Mouse (Mus musculus) liver, adult 2 months (tissue): ENCODE data around the gene Vps41. TPM values are rescaled to one million over a fixed set of nuclear protein-coding genes. Genes with fewer than 3 reads are reported as not detected.

Source experiments
- DNase-seq: peaks from one replicate; pipeline ENCODE4 v3.0.0-alpha.2; 2011; ENCODE audit warnings: low read depth, low spot score; ENCODE audit errors: extremely low read depth
- H3K27ac ChIP-seq: fragments of 200-500 bp; replicated peaks from 2 replicates; pipeline ENCODE4 v1.5.1; 2012; ENCODE audit warnings: low read depth, mild to moderate bottlenecking, control low read depth, inconsistent platforms, low read length; ENCODE audit not compliant: insufficient read depth
- H3K27me3 ChIP-seq: fragments of 200-500 bp; 2 replicates; pipeline ENCODE4 v1.6.1; 2012; ENCODE audit warnings: mild to moderate bottlenecking, moderate library complexity, low read length, inconsistent platforms; ENCODE audit not compliant: control insufficient read depth, insufficient read depth
- H3K36me3 ChIP-seq: fragments of 200-500 bp; 2 replicates; pipeline ENCODE4 v1.6.1; 2012; ENCODE audit warnings: low read length, inconsistent platforms; ENCODE audit not compliant: control insufficient read depth, insufficient read depth
- H3K4me1 ChIP-seq: fragments of 200-500 bp; 2 replicates; pipeline ENCODE4 v1.6.1; 2011; ENCODE audit warnings: low read length; ENCODE audit not compliant: control insufficient read depth, insufficient read depth
- H3K4me3 ChIP-seq: fragments of 200-500 bp; 2 replicates; pipeline ENCODE4 v1.5.1; 2011; ENCODE audit warnings: low read depth, mild to moderate bottlenecking, control low read depth, low read length, moderate library complexity; ENCODE audit not compliant: insufficient read depth
- H3K79me2 ChIP-seq: fragments of 200-500 bp; 2 replicates; pipeline ENCODE4 v1.6.1; 2012; ENCODE audit warnings: inconsistent platforms, mild to moderate bottlenecking, low read length, moderate library complexity; ENCODE audit not compliant: control insufficient read depth, insufficient read depth
- H3K9ac ChIP-seq: fragments of 200-500 bp; 2 replicates; pipeline ENCODE4 v1.6.1; 2012; ENCODE audit warnings: low read depth, mild to moderate bottlenecking, control low read depth, inconsistent platforms, low read length
- CTCF ChIP-seq: fragments of 200-500 bp; IDR thresholded peaks from 2 replicates; pipeline ENCODE4 v1.5.1; 2011; ENCODE audit warnings: low read depth, low read length, control low read depth
- POLR2A ChIP-seq: fragments of 200-500 bp; IDR thresholded peaks from 2 replicates; pipeline ENCODE4 v1.6.1; 2011; ENCODE audit warnings: low read length, control low read depth; ENCODE audit not compliant: insufficient read depth; ENCODE audit errors: extremely low read depth
- WGBS: fragments of 180-500 bp; shearing (Covaris S2); methylation state at CpG from one replicate; pipeline ENCODE4 v1.1.7; 2018; 5-methylcytosine and 5-hydroxymethylcytosine counted together
- polyA plus RNA-seq: library from polyadenylated mRNA; depleted of rRNA; stranded (reverse); fragments of >200 nt; gene quantifications from 2 replicates; pipeline ENCODE4 v1.2.3, GENCODE M21; 2012
- total RNA-seq: library from RNA; depleted of rRNA; stranded (reverse); fragments of >200 nt; gene quantifications from 2 replicates; pipeline ENCODE4 v1.2.3, GENCODE M21; 2014

Vps41 gene
- total and polyA plus RNA-seq, 2 experiments = 10.0 to 41.7 TPM

DNA sequence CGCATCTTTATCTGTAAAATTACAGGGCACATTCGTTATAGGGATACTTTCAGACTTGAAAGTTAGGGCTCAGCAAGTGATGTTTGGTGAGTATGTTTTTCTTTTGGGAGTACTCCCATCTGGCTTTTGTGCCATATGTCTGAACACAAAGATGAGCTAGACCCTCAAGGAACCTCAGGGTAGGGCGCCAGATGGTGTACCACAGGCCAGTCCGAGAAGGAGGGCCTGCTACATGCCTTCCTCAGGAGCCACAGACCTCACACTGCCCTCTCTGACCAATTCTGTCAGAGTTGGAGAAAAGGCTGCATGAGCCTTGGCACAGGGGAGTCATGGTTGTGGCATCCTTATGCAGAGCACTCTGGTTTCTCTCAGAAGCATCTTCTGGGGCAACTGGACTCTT lies 125.5 kb downstream of the Vps41 start:
- TF ChIP-seq POLR2A (no peak), CTCF (no peak)

DNA sequence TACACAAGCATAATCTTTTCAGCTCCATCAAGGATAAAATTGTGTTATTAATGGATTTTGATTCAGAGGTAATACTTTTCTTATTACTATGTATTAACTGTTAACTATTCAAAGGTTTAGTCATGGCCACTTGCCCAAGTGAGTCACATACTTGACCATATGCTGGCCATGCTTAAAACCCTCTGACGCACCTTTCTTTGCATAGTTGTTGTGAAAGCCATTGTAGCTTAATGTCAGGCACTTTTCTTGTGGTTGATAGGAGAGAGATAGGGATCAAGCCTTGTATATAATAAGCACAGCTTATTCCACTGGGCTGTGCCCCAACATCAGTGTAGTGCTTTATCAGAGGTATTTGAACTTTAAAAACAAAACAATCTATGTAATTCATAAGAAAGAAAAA lies 126.5 kb downstream of the Vps41 start:
- TF ChIP-seq POLR2A (no peak), CTCF (no peak)
- Histone ChIP-seq H3K4me3 (no peak overlapping the region), H3K36me3 (peaks cover 44% of the 10 kb centered on the region), H3K79me2 (no peaks in the 10 kb centered on the region), H3K27ac (no peak overlapping the region), H3K9ac (no peak overlapping the region), H3K27me3 (no peaks in the 10 kb centered on the region), H3K4me1 (no peaks in the 10 kb centered on the region)
- no peak for DNase-seq
- 100% methylated on average over 1 of the region's 1 CpGs for WGBS

More for the DNA sequence above, 125.5 kb downstream of the Vps41 start:
- WGBS = 87% methylated on average over 4 of the region's 4 CpGs
- Histone ChIP-seq H3K27ac (no peak overlapping the region), H3K27me3 (no peaks in the 10 kb centered on the region), H3K9ac (no peak overlapping the region), H3K79me2 (no peaks in the 10 kb centered on the region), H3K36me3 (peaks cover 43% of the 10 kb centered on the region), H3K4me3 (no peak overlapping the region), H3K4me1 (no peaks in the 10 kb centered on the region)
- DNase-seq = no peak

DNA sequence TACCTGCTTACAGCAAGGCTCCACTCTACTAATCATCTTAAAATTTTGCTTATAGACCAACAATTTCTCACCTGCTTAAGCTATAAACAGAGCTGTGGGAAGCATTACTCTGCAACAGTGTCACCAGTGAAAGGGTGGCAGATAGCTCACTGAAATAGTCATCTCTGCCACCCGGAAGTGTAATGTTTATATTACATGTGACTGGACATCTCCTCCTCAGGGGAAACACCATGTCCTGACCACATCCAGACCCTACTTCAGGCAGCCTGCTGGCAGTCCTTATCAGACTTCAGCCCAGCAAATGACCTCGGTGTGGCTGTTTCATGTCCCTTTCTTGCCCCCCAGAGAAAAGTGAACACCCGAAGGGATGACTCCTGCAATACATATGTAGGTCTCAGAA lies 130.3 kb downstream of the Vps41 start:
- no peak overlapping the region for H3K27ac ChIP-seq

DNA sequence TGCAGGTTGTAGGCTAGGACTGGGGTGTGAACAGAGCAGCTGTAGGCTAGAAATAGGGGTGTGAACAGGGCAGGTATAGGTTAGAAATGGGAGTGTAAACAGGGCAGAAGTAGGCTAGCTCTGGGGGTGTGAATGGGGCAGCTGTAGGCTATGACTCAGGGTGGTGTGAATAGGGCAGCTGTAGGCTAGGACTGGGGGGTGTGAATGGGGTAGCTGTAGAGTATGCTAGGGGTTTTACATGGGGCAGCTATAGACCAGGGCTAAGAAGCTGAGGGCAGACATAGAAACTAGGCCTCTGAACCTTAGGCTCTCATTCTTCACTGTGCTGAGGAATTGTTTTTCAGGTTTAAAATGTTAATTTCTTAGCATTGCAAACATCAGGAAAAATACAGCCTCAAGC lies 132.5 kb downstream of the Vps41 start:
- Histone ChIP-seq H3K4me3 (no peak overlapping the region), H3K27ac (no peak overlapping the region), H3K36me3 (peaks cover 50% of the 10 kb centered on the region), H3K4me1 (no peaks in the 10 kb centered on the region), H3K9ac (no peak overlapping the region), H3K27me3 (no peaks in the 10 kb centered on the region), H3K79me2 (no peaks in the 10 kb centered on the region)
- TF ChIP-seq CTCF (no peak), POLR2A (no peak)
- no peak for DNase-seq

More for the DNA sequence above, 130.3 kb downstream of the Vps41 start:
- no peak for DNase-seq
- no peak overlapping the region for H3K9ac ChIP-seq
- H3K36me3 ChIP-seq = peaks cover 42% of the 10 kb centered on the region
- TF ChIP-seq POLR2A (no peak), CTCF (no peak)
- no peaks in the 10 kb centered on the region for H3K27me3 ChIP-seq
- no peaks in the 10 kb centered on the region for H3K4me1 ChIP-seq
- WGBS = 86% methylated on average over 3 of the region's 3 CpGs
- H3K79me2 ChIP-seq = no peaks in the 10 kb centered on the region
- no peak overlapping the region for H3K4me3 ChIP-seq

- TF ChIP-seq POLR2A (no peak), CTCF (no peak)
- H3K27me3 ChIP-seq = no peaks in the 10 kb centered on the region
- H3K79me2 ChIP-seq = no peaks in the 10 kb centered on the region
- no peaks in the 10 kb centered on the region for H3K4me1 ChIP-seq
- no peak overlapping the region for H3K4me3 ChIP-seq
- no peak overlapping the region for H3K9ac ChIP-seq
- WGBS = 79% methylated on average over 4 of the region's 4 CpGs
- H3K36me3 ChIP-seq = peaks cover 43% of the 10 kb centered on the region
- DNase-seq = no peak
- no peak overlapping the region for H3K27ac ChIP-seq
These were observed 134.1 kb downstream of the Vps41 start for GRCm38 (mm10) chr13:18851182-18851581.

DNA sequence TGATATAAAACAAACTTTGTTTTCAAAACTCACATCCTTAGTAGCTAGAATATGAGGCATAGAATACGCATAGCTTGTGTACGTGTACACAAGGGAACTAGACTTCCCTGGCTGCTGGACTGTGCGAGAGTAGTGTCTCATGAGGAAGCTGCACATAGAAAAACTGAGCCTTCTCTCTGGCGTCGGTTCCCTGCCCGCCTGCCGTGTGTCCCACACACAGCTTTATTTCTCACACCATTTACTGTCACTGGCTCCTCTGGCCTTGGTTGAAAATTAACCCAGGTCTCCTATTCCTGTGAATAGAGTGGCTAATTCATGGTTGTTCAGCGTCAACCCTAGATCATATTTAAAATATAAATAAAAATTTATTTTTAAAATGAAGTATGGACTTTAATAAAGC lies 135.6 kb downstream of the Vps41 start:
- no peak overlapping the region for H3K9ac ChIP-seq
- H3K4me3 ChIP-seq = no peak overlapping the region
- TF ChIP-seq POLR2A (no peak), CTCF (no peak)
- H3K27me3 ChIP-seq = no peaks in the 10 kb centered on the region
- H3K79me2 ChIP-seq = no peaks in the 10 kb centered on the region
- H3K36me3 ChIP-seq = peaks cover 39% of the 10 kb centered on the region
- H3K4me1 ChIP-seq = no peaks in the 10 kb centered on the region
- WGBS = 77% methylated on average over 8 of the region's 8 CpGs
- DNase-seq = no peak
- no peak overlapping the region for H3K27ac ChIP-seq
